Mouse (Mus musculus): ENCODE measurements around the gene Dhx34. TPM values are rescaled to one million over a fixed set of nuclear protein-coding genes. Genes with fewer than 3 reads are reported as not detected.

The Dhx34 gene
- polyA plus RNA-seq, 1 experiment from 2014 or later = 21.3 TPM

DNA sequence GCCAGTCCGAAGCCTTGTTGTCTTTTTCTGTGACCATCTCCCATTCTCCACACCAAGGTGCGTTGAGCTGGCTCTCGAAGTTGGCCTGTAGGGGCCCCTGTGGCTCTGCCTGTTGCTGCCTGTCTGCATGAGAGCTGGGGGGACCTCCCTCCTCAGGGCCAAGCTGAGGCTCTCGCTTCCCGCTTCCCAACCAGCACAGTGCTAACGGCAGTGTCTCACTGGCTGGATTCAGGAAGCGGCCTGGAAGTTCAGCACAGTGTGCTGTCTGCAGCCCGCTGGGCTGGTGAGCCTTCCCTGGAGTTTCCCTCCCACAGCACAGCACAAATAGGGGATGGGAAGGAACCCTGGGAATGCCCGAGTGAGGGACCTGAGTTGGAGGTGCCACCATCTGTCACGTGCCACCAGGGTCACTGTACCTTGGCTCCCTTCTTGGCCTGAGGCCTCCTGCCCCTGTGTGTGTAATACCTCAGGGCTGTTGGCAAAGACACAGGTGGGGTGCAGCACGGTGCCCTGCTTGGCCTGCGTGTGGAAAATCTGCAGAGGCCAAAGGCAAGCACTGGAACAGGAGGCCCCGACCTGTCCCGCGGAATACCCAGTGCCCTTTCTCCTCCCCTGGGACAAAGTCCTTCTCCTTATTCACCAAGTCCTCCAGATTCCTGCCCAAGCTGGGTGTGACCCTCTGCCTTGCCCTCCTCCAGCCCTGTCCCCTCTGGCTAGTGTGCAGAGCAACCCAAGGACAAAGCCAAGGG, 18.9 kb downstream of the Dhx34 start:
- H3K4me1 ChIP-seq (ENCODE audit: insufficient read depth, low read length) = 0 out of 2 replicates have a peak, but pooled peaks cover 3% of the 10 kb centered on the region
- H3K36me3 ChIP-seq (ENCODE audit: insufficient read depth, low read length) = peaks cover 46% of the 10 kb centered on the region
- H3K4me2 ChIP-seq (replicated peaks; ENCODE audit: low read depth, low read length) = no peak overlapping the region
- no peaks in the 10 kb centered on the region for H3K9me3 ChIP-seq (ENCODE audit: low read length)
- H3K27ac ChIP-seq (ENCODE audit: low read length) = peak overlapping the region; percentile 76
- no peak overlapping the region for H3K4me3 ChIP-seq (ENCODE audit: low read length)
- H3K27me3 ChIP-seq (ENCODE audit: insufficient read depth, low read length) = no peaks in the 10 kb centered on the region
- 58% methylated on average over 15 of the region's 15 CpGs for WGBS
- H3K9ac ChIP-seq (replicated peaks; ENCODE audit: low read length) = no peak overlapping the region
- peak; percentile 8; the same call in 1 of the 2 replicates for ATAC-seq (ENCODE audit: low FRiP score, low TSS enrichment)

- WGBS = 79% methylated on average over 6 of the region's 6 CpGs
- Histone ChIP-seq H3K9ac (replicated peaks; ENCODE audit: low read length) (no peak overlapping the region), H3K27me3 (ENCODE audit: insufficient read depth, low read length) (no peaks in the 10 kb centered on the region), H3K4me1 (ENCODE audit: insufficient read depth, low read length) (0 out of 2 replicates have a peak, but pooled peaks cover 3% of the 10 kb centered on the region), H3K27ac (ENCODE audit: low read length) (no peak overlapping the region), H3K36me3 (ENCODE audit: insufficient read depth, low read length) (peaks cover 56% of the 10 kb centered on the region), H3K4me2 (replicated peaks; ENCODE audit: low read depth, low read length) (no peak overlapping the region), H3K9me3 (ENCODE audit: low read length) (no peaks in the 10 kb centered on the region), H3K4me3 (ENCODE audit: low read length) (no peak overlapping the region)
- ATAC-seq (ENCODE audit: low FRiP score, low TSS enrichment) = no peak
Observed at GRCm38 (mm10) chr7:16201136-16201535, 20.7 kb downstream of the Dhx34 start.

DNA sequence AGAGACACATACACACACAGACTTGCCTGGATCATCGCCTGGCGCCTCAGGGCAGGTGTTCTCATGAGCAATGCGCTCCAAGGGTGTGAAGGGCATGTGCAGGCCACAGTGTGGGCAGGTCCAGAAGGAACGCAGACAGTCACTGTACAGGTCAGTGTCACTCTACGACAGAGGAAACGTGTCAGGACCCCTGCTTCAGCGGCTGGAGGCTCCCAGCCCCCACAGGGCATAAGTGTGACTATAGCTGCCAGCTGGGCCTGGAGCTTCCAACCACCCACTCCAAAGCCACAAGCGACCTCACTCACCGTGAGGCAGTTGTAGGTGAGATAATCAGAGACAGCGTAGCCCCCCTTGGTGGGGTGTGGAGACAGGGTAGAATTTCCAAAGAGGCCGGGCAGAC, 23.3 kb downstream of the Dhx34 start:
- peaks cover 45% of the 10 kb centered on the region for H3K36me3 ChIP-seq (ENCODE audit: insufficient read depth, low read length)
- no peak overlapping the region for H3K27ac ChIP-seq (ENCODE audit: low read length)
- WGBS = 82% methylated on average over 11 of the region's 11 CpGs
- H3K9ac ChIP-seq (replicated peaks; ENCODE audit: low read length) = no peak overlapping the region
- no peaks in the 10 kb centered on the region for H3K9me3 ChIP-seq (ENCODE audit: low read length)
- no peak overlapping the region for H3K4me3 ChIP-seq (ENCODE audit: low read length)
- no peak for ATAC-seq (ENCODE audit: low FRiP score, low TSS enrichment)
- H3K4me1 ChIP-seq (ENCODE audit: insufficient read depth, low read length) = 0 out of 2 replicates have a peak, but pooled peaks cover 3% of the 10 kb centered on the region
- no peaks in the 10 kb centered on the region for H3K27me3 ChIP-seq (ENCODE audit: insufficient read depth, low read length)
- no peak overlapping the region for H3K4me2 ChIP-seq (replicated peaks; ENCODE audit: low read depth, low read length)

DNA sequence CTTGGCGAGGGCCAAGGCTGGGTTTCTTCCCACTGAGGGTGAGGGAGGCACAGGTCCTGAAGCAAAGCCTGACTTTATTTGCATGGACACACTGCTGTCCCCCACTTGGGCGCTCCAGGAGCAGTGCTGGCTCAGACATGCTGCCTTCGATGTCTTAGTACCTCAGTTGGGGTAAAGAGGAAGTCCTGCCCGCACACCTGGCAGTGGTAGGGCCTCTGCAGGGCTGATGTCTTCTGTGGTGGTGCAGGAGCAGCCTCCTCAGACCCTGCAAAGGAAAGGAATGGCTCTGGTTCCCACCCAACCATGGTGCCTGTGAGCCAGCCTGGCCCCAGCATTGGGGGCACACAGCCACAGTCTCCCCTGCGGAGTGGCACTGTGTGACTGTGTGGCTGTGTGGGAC, 24.7 kb downstream of the Dhx34 start:
- Histone ChIP-seq H3K27me3 (ENCODE audit: insufficient read depth, low read length) (no peaks in the 10 kb centered on the region), H3K4me1 (ENCODE audit: insufficient read depth, low read length) (no peaks in the 10 kb centered on the region), H3K4me2 (replicated peaks; ENCODE audit: low read depth, low read length) (no peak overlapping the region), H3K36me3 (ENCODE audit: insufficient read depth, low read length) (peaks cover 41% of the 10 kb centered on the region), H3K9ac (replicated peaks; ENCODE audit: low read length) (no peak overlapping the region), H3K27ac (ENCODE audit: low read length) (no peak overlapping the region), H3K9me3 (ENCODE audit: low read length) (no peaks in the 10 kb centered on the region), H3K4me3 (ENCODE audit: low read length) (no peak overlapping the region)
- 66% methylated on average over 5 of the region's 5 CpGs for WGBS
- no peak for ATAC-seq (ENCODE audit: low FRiP score, low TSS enrichment)

DNA sequence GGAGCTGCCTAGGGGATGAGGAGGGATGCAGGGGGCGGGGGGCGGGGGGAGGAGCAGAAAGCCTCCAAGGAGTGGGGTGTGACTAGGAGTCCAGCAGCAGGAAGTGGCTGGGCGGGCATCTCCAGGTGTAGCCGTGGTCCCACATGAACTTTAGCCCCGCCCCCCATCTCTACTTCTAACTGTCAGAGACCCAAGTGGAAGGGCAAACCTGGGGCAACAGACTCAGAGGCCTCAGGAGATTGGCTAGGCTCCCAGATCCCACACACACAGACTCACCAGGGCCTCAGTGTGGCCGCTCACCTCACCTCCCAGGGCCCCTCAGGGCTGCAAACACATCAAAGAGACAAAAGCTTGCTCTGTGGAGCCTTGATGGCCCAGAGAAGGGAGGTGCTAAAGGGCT, 25.2 kb downstream of the Dhx34 start:
- Histone ChIP-seq H3K4me3 (ENCODE audit: low read length) (no peak overlapping the region), H3K9me3 (ENCODE audit: low read length) (no peaks in the 10 kb centered on the region), H3K36me3 (ENCODE audit: insufficient read depth, low read length) (peaks cover 36% of the 10 kb centered on the region), H3K4me1 (ENCODE audit: insufficient read depth, low read length) (no peaks in the 10 kb centered on the region), H3K27me3 (ENCODE audit: insufficient read depth, low read length) (no peaks in the 10 kb centered on the region), H3K4me2 (replicated peaks; ENCODE audit: low read depth, low read length) (no peak overlapping the region), H3K9ac (replicated peaks; ENCODE audit: low read length) (no peak overlapping the region), H3K27ac (ENCODE audit: low read length) (no peak overlapping the region)
- no peak for ATAC-seq (ENCODE audit: low FRiP score, low TSS enrichment)
- 59% methylated on average over 6 of the region's 6 CpGs for WGBS

DNA sequence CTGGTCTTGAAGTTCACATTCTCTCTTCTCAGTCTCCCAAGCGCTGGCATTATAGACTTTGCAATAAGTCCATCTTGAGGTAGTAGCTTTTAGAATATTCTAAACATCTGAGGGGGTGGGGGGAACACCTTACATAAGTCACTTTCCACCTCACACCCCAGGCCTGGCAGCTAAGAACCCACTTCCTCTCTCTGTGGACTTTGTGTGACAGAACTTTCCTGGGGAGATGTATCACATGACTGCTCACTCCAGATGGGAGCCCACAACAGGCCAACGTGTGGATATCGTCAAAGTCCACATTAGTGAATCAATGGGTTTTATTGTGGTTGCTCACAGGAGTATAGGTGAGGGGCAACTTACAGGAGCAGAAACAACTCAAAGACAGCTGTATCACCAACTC, 28.1 kb downstream of the Dhx34 start:
- ATAC-seq (ENCODE audit: low FRiP score, low TSS enrichment) = no peak
- Histone ChIP-seq H3K27me3 (ENCODE audit: insufficient read depth, low read length) (no peaks in the 10 kb centered on the region), H3K4me3 (ENCODE audit: low read length) (no peak overlapping the region), H3K36me3 (ENCODE audit: insufficient read depth, low read length) (peaks cover 19% of the 10 kb centered on the region), H3K9me3 (ENCODE audit: low read length) (no peaks in the 10 kb centered on the region), H3K4me2 (replicated peaks; ENCODE audit: low read depth, low read length) (no peak overlapping the region), H3K27ac (ENCODE audit: low read length) (no peak overlapping the region), H3K9ac (replicated peaks; ENCODE audit: low read length) (no peak overlapping the region), H3K4me1 (ENCODE audit: insufficient read depth, low read length) (no peaks in the 10 kb centered on the region)
- 46% methylated on average over 3 of the region's 3 CpGs for WGBS

DNA sequence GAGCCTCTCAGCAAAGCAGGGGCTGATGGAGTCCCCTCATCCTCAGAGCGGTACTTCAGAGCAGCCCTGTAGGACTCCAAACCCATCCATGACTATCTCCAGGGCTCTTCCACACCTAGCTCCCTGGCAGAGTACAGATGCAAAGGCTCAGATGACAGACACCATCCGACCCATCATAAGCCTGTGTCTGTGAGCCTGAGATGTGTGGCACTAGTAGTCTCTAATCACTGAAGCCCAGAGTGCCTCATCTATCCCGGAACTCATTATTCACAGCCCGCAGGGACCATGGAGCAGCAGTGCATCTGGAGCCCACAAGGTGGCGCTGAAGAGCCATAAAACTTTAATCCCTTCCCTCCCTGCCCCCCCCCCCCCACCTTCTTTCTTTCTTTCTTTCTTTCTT, 29.5 kb downstream of the Dhx34 start:
- Histone ChIP-seq H3K9ac (replicated peaks; ENCODE audit: low read length) (no peak overlapping the region), H3K27ac (ENCODE audit: low read length) (no peak overlapping the region), H3K27me3 (ENCODE audit: insufficient read depth, low read length) (no peaks in the 10 kb centered on the region), H3K4me3 (ENCODE audit: low read length) (no peak overlapping the region), H3K9me3 (ENCODE audit: low read length) (no peaks in the 10 kb centered on the region), H3K36me3 (ENCODE audit: insufficient read depth, low read length) (peaks cover 5% of the 10 kb centered on the region; the same call in 1 of the 2 replicates), H3K4me1 (ENCODE audit: insufficient read depth, low read length) (no peaks in the 10 kb centered on the region), H3K4me2 (replicated peaks; ENCODE audit: low read depth, low read length) (no peak overlapping the region)
- ATAC-seq (ENCODE audit: low FRiP score, low TSS enrichment) = 0 out of 2 replicates have a peak, but pooled peaks have one; percentile 30
- 21% methylated on average over 5 of the region's 5 CpGs for WGBS

DNA sequence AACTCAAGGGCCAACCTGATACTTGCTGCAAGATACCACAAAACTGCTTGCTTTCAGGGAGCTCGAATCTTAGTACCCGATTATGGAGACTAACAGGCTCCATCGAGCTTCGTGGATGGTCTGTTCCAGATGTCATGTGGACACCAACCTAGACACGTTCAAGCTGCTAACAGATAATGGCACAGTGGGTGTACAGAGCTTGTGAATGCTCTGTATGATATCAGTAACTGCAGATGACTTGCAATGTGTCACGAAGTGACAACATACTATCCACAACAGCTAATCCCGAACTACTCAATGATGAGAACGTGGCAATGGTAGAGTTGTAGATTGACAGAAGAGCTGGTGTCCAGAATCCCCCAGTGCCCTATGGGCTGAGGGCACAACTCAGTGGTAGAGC, 34.3 kb downstream of the Dhx34 start:
- H3K4me1 ChIP-seq (ENCODE audit: insufficient read depth, low read length) = no peaks in the 10 kb centered on the region
- H3K9me3 ChIP-seq (ENCODE audit: low read length) = no peaks in the 10 kb centered on the region
- 79% methylated on average over 8 of the region's 8 CpGs for WGBS
- ATAC-seq (ENCODE audit: low FRiP score, low TSS enrichment) = no peak
- no peak overlapping the region for H3K4me2 ChIP-seq (replicated peaks; ENCODE audit: low read depth, low read length)
- no peaks in the 10 kb centered on the region for H3K27me3 ChIP-seq (ENCODE audit: insufficient read depth, low read length)
- no peak overlapping the region for H3K27ac ChIP-seq (ENCODE audit: low read length)
- H3K4me3 ChIP-seq (ENCODE audit: low read length) = no peak overlapping the region
- no peaks in the 10 kb centered on the region for H3K36me3 ChIP-seq (ENCODE audit: insufficient read depth, low read length)
- no peak overlapping the region for H3K9ac ChIP-seq (replicated peaks; ENCODE audit: low read length)

DNA sequence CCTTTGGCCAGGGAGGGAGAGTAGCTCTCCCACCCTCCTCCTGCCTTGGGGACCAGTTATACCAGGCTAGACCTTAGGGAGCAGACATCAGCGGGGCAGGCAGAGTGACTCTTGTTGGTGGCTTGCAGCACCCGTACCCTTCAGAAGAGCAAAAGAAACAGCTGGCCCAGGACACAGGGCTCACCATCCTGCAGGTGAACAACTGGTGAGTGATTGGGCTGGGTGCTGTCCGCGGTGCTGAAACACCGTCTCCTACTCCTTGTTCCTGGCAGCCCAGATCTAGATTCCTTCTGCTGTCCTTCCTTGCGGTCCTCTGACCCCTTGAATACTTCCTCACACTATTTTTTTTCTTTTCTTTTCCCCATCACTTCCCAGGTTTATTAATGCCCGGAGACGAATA, 38.2 kb downstream of the Dhx34 start:
- no peaks in the 10 kb centered on the region for H3K4me1 ChIP-seq (ENCODE audit: insufficient read depth, low read length)
- 21% methylated on average over 8 of the region's 8 CpGs for WGBS
- peak; percentile 57; the same call in 1 of the 2 replicates for ATAC-seq (ENCODE audit: low FRiP score, low TSS enrichment)

GRCm38 (mm10) chr7:16178114-16178513, 43.7 kb downstream of the Dhx34 start:
- no peak overlapping the region for H3K4me2 ChIP-seq (replicated peaks; ENCODE audit: low read depth, low read length)
- peaks cover 6% of the 10 kb centered on the region; the same call in 1 of the 2 replicates for H3K27me3 ChIP-seq (ENCODE audit: insufficient read depth, low read length)
- no peaks in the 10 kb centered on the region for H3K9me3 ChIP-seq (ENCODE audit: low read length)
- H3K9ac ChIP-seq (replicated peaks; ENCODE audit: low read length) = no peak overlapping the region
- peaks cover 23% of the 10 kb centered on the region for H3K4me1 ChIP-seq (ENCODE audit: insufficient read depth, low read length)
- no peak overlapping the region for H3K4me3 ChIP-seq (ENCODE audit: low read length)
- H3K27ac ChIP-seq (ENCODE audit: low read length) = no peak overlapping the region
- WGBS = 87% methylated on average over 4 of the region's 4 CpGs
- no peak for ATAC-seq (ENCODE audit: low FRiP score, low TSS enrichment)
- H3K36me3 ChIP-seq (ENCODE audit: insufficient read depth, low read length) = peaks cover 10% of the 10 kb centered on the region; the same call in 1 of the 2 replicates

More for the DNA sequence above, 38.2 kb downstream of the Dhx34 start:
- Histone ChIP-seq H3K4me3 (ENCODE audit: low read length) (no peak overlapping the region), H3K9me3 (ENCODE audit: low read length) (no peaks in the 10 kb centered on the region), H3K27ac (ENCODE audit: low read length) (no peak overlapping the region), H3K4me2 (replicated peaks; ENCODE audit: low read depth, low read length) (no peak overlapping the region), H3K9ac (replicated peaks; ENCODE audit: low read length) (no peak overlapping the region), H3K36me3 (ENCODE audit: insufficient read depth, low read length) (peaks cover 10% of the 10 kb centered on the region; the same call in 1 of the 2 replicates), H3K27me3 (ENCODE audit: insufficient read depth, low read length) (no peaks in the 10 kb centered on the region)
